Mouse (Mus musculus): ENCODE measurements at regions not wholly inside any gene's neighbourhood (a gene's known extent, or its start where the extent isn't known, plus 50 kb on each side); places are given as distances from the start of the nearest gene placed in this dataset.

DNA sequence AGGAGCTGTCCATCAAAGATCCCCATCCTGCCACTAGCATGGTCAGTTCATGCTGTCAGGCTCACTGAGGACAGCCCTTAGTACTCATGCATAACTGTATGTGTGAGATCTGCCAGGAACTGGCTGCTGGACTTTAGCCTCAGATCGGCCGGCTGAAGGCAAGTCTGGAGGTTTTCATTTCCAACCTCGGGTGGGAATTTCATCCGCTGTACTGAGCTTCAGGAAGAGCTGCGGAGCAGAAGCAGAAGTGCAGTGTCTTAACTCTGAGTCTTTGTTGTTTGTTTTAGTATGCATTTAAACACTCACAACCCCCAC, 99.6 kb upstream of the Ccnd2 start:
- Histone ChIP-seq H3K9ac (replicated peaks) (no peak overlapping the region), H3K4me3 (ENCODE audit: low read depth, low read length) (no peak overlapping the region), H3K4me1 (ENCODE audit: insufficient read depth) (peaks cover 22% of the 10 kb centered on the region), H3K36me3 (replicated peaks; ENCODE audit: insufficient read depth, low read length) (no peaks in the 10 kb centered on the region), H3K9me3 (ENCODE audit: low read length) (no peaks in the 10 kb centered on the region), H3K27ac (ENCODE audit: low read depth) (no peak overlapping the region), H3K27me3 (ENCODE audit: insufficient read depth, low read length) (no peaks in the 10 kb centered on the region), H3K4me2 (ENCODE audit: low read depth, low read length) (no peak overlapping the region)
- ATAC-seq, result no peak
- 9% methylated on average over 5 of the region's 5 CpGs for WGBS (ENCODE audit: insufficient replicate concordance)
- DNase-seq, result no peak
- TF ChIP-seq CTCF (IDR thresholded peaks at IDR 0.05; ENCODE audit: low read depth) (no peak), EP300 (IDR thresholded peaks at IDR 0.05; ENCODE audit: low read depth) (no peak)

- 28% methylated on average over 3 of the region's 3 CpGs for WGBS (ENCODE audit: insufficient replicate concordance)
- DNase-seq (no peak), ATAC-seq (no peak)
- H3K9me3 ChIP-seq (ENCODE audit: low read length), result no peaks in the 10 kb centered on the region
- H3K4me3 ChIP-seq (ENCODE audit: low read depth, low read length), result no peak overlapping the region
- H3K4me2 ChIP-seq (ENCODE audit: low read depth, low read length), result no peak overlapping the region
- no peaks in the 10 kb centered on the region for H3K27me3 ChIP-seq (ENCODE audit: insufficient read depth, low read length)
- no peak overlapping the region for H3K9ac ChIP-seq (replicated peaks)
- no peak overlapping the region for H3K27ac ChIP-seq (ENCODE audit: low read depth)
- no peak for TF ChIP-seq CTCF (IDR thresholded peaks at IDR 0.05; ENCODE audit: low read depth)
- no peak for TF ChIP-seq EP300 (IDR thresholded peaks at IDR 0.05; ENCODE audit: low read depth)
- H3K36me3 ChIP-seq (replicated peaks; ENCODE audit: insufficient read depth, low read length), result no peaks in the 10 kb centered on the region
- H3K4me1 ChIP-seq (ENCODE audit: insufficient read depth), result peaks cover 19% of the 10 kb centered on the region
Measured at GRCm38 (mm10) chr6:127252000-127252721, 100.2 kb upstream of the Ccnd2 start.

- Histone ChIP-seq H3K4me3 (ENCODE audit: low read depth, low read length) (no peak overlapping the region), H3K4me1 (ENCODE audit: insufficient read depth) (peaks cover 11% of the 10 kb centered on the region), H3K27me3 (ENCODE audit: insufficient read depth, low read length) (no peaks in the 10 kb centered on the region), H3K36me3 (replicated peaks; ENCODE audit: insufficient read depth, low read length) (no peaks in the 10 kb centered on the region), H3K27ac (ENCODE audit: low read depth) (no peak overlapping the region), H3K9ac (replicated peaks) (no peak overlapping the region), H3K9me3 (ENCODE audit: low read length) (no peaks in the 10 kb centered on the region), H3K4me2 (ENCODE audit: low read depth, low read length) (no peak overlapping the region)
- 18% methylated on average over 3 of the region's 3 CpGs for WGBS (ENCODE audit: insufficient replicate concordance)
- DNase-seq, result no peak
- 0 out of 2 replicates have a peak, but pooled peaks have one; percentile 21 for ATAC-seq
- TF ChIP-seq EP300 (IDR thresholded peaks at IDR 0.05; ENCODE audit: low read depth) (no peak), CTCF (IDR thresholded peaks at IDR 0.05; ENCODE audit: low read depth) (no peak)
Measured at GRCm38 (mm10) chr6:127253935-127254334, 101.9 kb upstream of the Ccnd2 start.

GRCm38 (mm10) chr6:127263903-127264680, 112.1 kb upstream of the Ccnd2 start:
- no peak for TF ChIP-seq CTCF (IDR thresholded peaks at IDR 0.05; ENCODE audit: low read depth)
- no peak for TF ChIP-seq EP300 (IDR thresholded peaks at IDR 0.05; ENCODE audit: low read depth)
- Histone ChIP-seq H3K4me2 (ENCODE audit: low read depth, low read length) (no peak overlapping the region), H3K9ac (replicated peaks) (no peak overlapping the region), H3K27me3 (ENCODE audit: insufficient read depth, low read length) (peaks cover 10% of the 10 kb centered on the region; the same call in 1 of the 2 replicates), H3K9me3 (ENCODE audit: low read length) (no peaks in the 10 kb centered on the region), H3K36me3 (replicated peaks; ENCODE audit: insufficient read depth, low read length) (no peaks in the 10 kb centered on the region), H3K27ac (ENCODE audit: low read depth) (no peak overlapping the region), H3K4me3 (ENCODE audit: low read depth, low read length) (no peak overlapping the region), H3K4me1 (ENCODE audit: insufficient read depth) (peaks cover 12% of the 10 kb centered on the region)
- DNase-seq, result no peak
- no peak for ATAC-seq
- WGBS (ENCODE audit: insufficient replicate concordance), result 38% methylated on average over 5 of the region's 5 CpGs

GRCm38 (mm10) chr6:127265063-127265775, 113.2 kb upstream of the Ccnd2 start:
- Histone ChIP-seq H3K27me3 (ENCODE audit: insufficient read depth, low read length) (peaks cover 10% of the 10 kb centered on the region; the same call in 1 of the 2 replicates), H3K36me3 (replicated peaks; ENCODE audit: insufficient read depth, low read length) (no peaks in the 10 kb centered on the region), H3K9me3 (ENCODE audit: low read length) (no peaks in the 10 kb centered on the region), H3K27ac (ENCODE audit: low read depth) (peak overlapping the region; percentile 8; the same call in 1 of the 2 replicates), H3K4me2 (ENCODE audit: low read depth, low read length) (0 out of 2 replicates have a peak overlapping the region, but pooled peaks have one; percentile 66), H3K9ac (replicated peaks) (no peak overlapping the region), H3K4me1 (ENCODE audit: insufficient read depth) (peaks cover 12% of the 10 kb centered on the region), H3K4me3 (ENCODE audit: low read depth, low read length) (no peak overlapping the region)
- TF ChIP-seq EP300 (IDR thresholded peaks at IDR 0.05; ENCODE audit: low read depth) (no peak), CTCF (IDR thresholded peaks at IDR 0.05; ENCODE audit: low read depth) (peak; percentile 26; the same call in 1 of the 2 replicates)
- 54% methylated on average over 9 of the region's 9 CpGs for WGBS (ENCODE audit: insufficient replicate concordance)
- ATAC-seq (no peak), DNase-seq (no peak)

Measured in liver, postnatal 0 days (tissue).